Mouse (Mus musculus) small intestine, adult 2 months (tissue): Measurements from ENCODE around the gene Itsn1. TPM values are rescaled to one million over a fixed set of nuclear protein-coding genes. Genes with fewer than 3 reads are reported as not detected.

ENCODE experiments used
- H3K27ac ChIP-seq: fragments of 200-500 bp; 2 replicates; pipeline ENCODE4 v1.5.1; 2012; ENCODE audit warnings: low read depth, low read length, control low read depth, inconsistent platforms; ENCODE audit not compliant: insufficient read depth
- H3K27me3 ChIP-seq: fragments of 200-500 bp; 2 replicates; pipeline ENCODE4 v1.6.1; 2012; ENCODE audit warnings: mild to moderate bottlenecking, moderate library complexity, low read length, inconsistent platforms; ENCODE audit not compliant: control insufficient read depth, insufficient read depth
- H3K36me3 ChIP-seq: fragments of 200-500 bp; 2 replicates; pipeline ENCODE4 v1.6.1; 2012; ENCODE audit warnings: mild to moderate bottlenecking, low read length, control low read depth, inconsistent platforms; ENCODE audit not compliant: control insufficient read depth, insufficient read depth
- H3K4me1 ChIP-seq: fragments of 200-500 bp; 2 replicates; pipeline ENCODE4 v1.6.1; 2012; ENCODE audit warnings: low read length, inconsistent platforms, mixed read lengths; ENCODE audit not compliant: control insufficient read depth, insufficient read depth, insufficient read length
- H3K4me3 ChIP-seq: fragments of 200-500 bp; 2 replicates; pipeline ENCODE4 v1.5.1; 2012; ENCODE audit warnings: low read depth, mild to moderate bottlenecking, control low read depth, inconsistent platforms, low read length, moderate library complexity
- CTCF ChIP-seq: fragments of 200-500 bp; IDR thresholded peaks from 2 replicates; pipeline ENCODE4 v1.5.1; 2012; ENCODE audit warnings: low read depth, mild to moderate bottlenecking, control low read depth, inconsistent platforms, low read length, moderate library complexity, mixed read lengths; ENCODE audit not compliant: insufficient replicate concordance, insufficient read length; ENCODE audit errors: extremely low read depth
- POLR2A ChIP-seq: fragments of 200-500 bp; IDR thresholded peaks from 2 replicates; pipeline ENCODE4 v1.6.1; 2012; ENCODE audit warnings: low read depth, mild to moderate bottlenecking, control low read depth, inconsistent platforms, low read length, moderate library complexity
- WGBS: fragments of 180-500 bp; shearing (Covaris S2); methylation state at CpG from one replicate; pipeline ENCODE4 v1.1.7; 2018; 5-methylcytosine and 5-hydroxymethylcytosine counted together
- polyA plus RNA-seq: library from polyadenylated mRNA; depleted of rRNA; stranded (reverse); fragments of >200 nt; gene quantifications from 2 replicates; pipeline ENCODE4 v1.2.3, GENCODE M21; 2012

The Itsn1 gene
- polyA plus RNA-seq, 1 experiment = 15.6 TPM

- WGBS = 85% methylated on average over 7 of the region's 7 CpGs
- H3K4me1 ChIP-seq = no peaks in the 10 kb centered on the region
- H3K4me3 ChIP-seq = no peak overlapping the region
- peaks cover 25% of the 10 kb centered on the region for H3K36me3 ChIP-seq
- no peak overlapping the region for H3K27ac ChIP-seq
- H3K27me3 ChIP-seq = no peaks in the 10 kb centered on the region
- TF ChIP-seq CTCF = no peak
- TF ChIP-seq POLR2A = no peak
These were observed 136.6 kb downstream of the Itsn1 start for GRCm38 (mm10) chr16:91865570-91866257.

GRCm38 (mm10) chr16:91866258-91866634 lies 137.2 kb downstream of the Itsn1 start:
- Histone ChIP-seq H3K27ac (no peak overlapping the region), H3K27me3 (no peaks in the 10 kb centered on the region), H3K36me3 (peaks cover 28% of the 10 kb centered on the region), H3K4me1 (no peaks in the 10 kb centered on the region), H3K4me3 (no peak overlapping the region)
- WGBS = 90% methylated on average over 5 of the region's 5 CpGs
- TF ChIP-seq CTCF (no peak), POLR2A (no peak)

GRCm38 (mm10) chr16:91867672-91868071 lies 138.6 kb downstream of the Itsn1 start:
- no peak overlapping the region for H3K4me3 ChIP-seq
- no peaks in the 10 kb centered on the region for H3K27me3 ChIP-seq
- 93% methylated on average over 8 of the region's 8 CpGs for WGBS
- H3K27ac ChIP-seq = no peak overlapping the region
- no peak for TF ChIP-seq POLR2A
- H3K4me1 ChIP-seq = no peaks in the 10 kb centered on the region
- peaks cover 28% of the 10 kb centered on the region for H3K36me3 ChIP-seq

- Histone ChIP-seq H3K36me3 (peaks cover 21% of the 10 kb centered on the region), H3K4me3 (peak overlapping the region; percentile 0; the same call in 1 of the 2 replicates), H3K27me3 (no peaks in the 10 kb centered on the region), H3K27ac (no peak overlapping the region), H3K4me1 (no peaks in the 10 kb centered on the region)
- 73% methylated on average over 28 of the region's 28 CpGs for WGBS
- no peak for TF ChIP-seq POLR2A
- no peak for TF ChIP-seq CTCF
These were observed 140.1 kb downstream of the Itsn1 start for GRCm38 (mm10) chr16:91868943-91869911.

GRCm38 (mm10) chr16:91870158-91870582 lies 141.1 kb downstream of the Itsn1 start:
- TF ChIP-seq POLR2A = no peak
- no peak for TF ChIP-seq CTCF
- H3K27ac ChIP-seq = no peak overlapping the region
- H3K4me1 ChIP-seq = no peaks in the 10 kb centered on the region
- peaks cover 16% of the 10 kb centered on the region for H3K36me3 ChIP-seq
- 75% methylated on average over 6 of the region's 6 CpGs for WGBS
- no peaks in the 10 kb centered on the region for H3K27me3 ChIP-seq
- no peak overlapping the region for H3K4me3 ChIP-seq

GRCm38 (mm10) chr16:91871188-91871587 lies 142.1 kb downstream of the Itsn1 start:
- 93% methylated on average over 6 of the region's 6 CpGs for WGBS
- TF ChIP-seq CTCF (no peak), POLR2A (no peak)
- Histone ChIP-seq H3K27me3 (no peaks in the 10 kb centered on the region), H3K4me3 (no peak overlapping the region), H3K4me1 (no peaks in the 10 kb centered on the region), H3K36me3 (peaks cover 16% of the 10 kb centered on the region), H3K27ac (no peak overlapping the region)

GRCm38 (mm10) chr16:91873695-91874094 lies 144.6 kb downstream of the Itsn1 start:
- Histone ChIP-seq H3K27ac (no peak overlapping the region), H3K36me3 (peaks cover 6% of the 10 kb centered on the region), H3K4me3 (no peak overlapping the region), H3K27me3 (no peaks in the 10 kb centered on the region), H3K4me1 (no peaks in the 10 kb centered on the region)
- 77% methylated on average over 3 of the region's 3 CpGs for WGBS
- TF ChIP-seq POLR2A (no peak), CTCF (no peak)
